Mouse (Mus musculus): ENCODE measurements around the gene Stoml1. TPM values are rescaled to one million over a fixed set of nuclear protein-coding genes. Genes with fewer than 3 reads are reported as not detected.

Stoml1 gene
- polyA plus RNA-seq, 2 experiments, result 28.7 to 47.2 TPM

DNA sequence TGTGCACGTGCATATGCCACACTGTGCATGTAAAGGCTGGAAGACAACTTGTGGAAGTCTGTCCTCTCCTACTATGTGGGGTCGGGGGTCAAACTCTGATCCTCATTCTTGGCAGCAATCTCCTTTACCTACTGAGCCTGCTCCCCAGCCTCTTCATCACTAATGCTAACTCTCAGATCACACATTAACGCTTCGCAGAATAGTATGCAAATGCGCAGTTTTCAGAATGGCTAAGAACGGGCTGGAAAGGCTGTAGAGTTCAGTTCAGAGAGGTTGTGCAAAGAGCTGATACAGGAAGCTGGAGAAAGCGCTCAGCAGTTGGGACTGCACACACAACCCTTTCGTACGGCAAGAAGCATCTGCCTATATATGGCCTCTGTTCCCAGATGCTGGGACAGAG, 19.9 kb downstream of the Stoml1 start:
- 72% methylated on average over 9 of the region's 9 CpGs for WGBS
- Histone ChIP-seq H3K27me3 (ENCODE audit: control insufficient read depth, insufficient read depth, low read length) (no peaks in the 10 kb centered on the region), H3K4me1 (ENCODE audit: control insufficient read depth, insufficient read depth, low read length) (peaks cover 18% of the 10 kb centered on the region), H3K27ac (replicated peaks; ENCODE audit: low read depth, low read length) (no peak overlapping the region), H3K36me3 (ENCODE audit: control insufficient read depth, insufficient read depth, low read length) (no peaks in the 10 kb centered on the region), H3K4me3 (replicated peaks; ENCODE audit: low read length) (no peak overlapping the region), H3K9me3 (ENCODE audit: control insufficient read depth, low read length) (no peaks in the 10 kb centered on the region), H3K9ac (ENCODE audit: low read depth, low read length, severe bottlenecking) (no peak overlapping the region), H3K4me2 (replicated peaks; ENCODE audit: low read depth, low read length, severe bottlenecking) (no peak overlapping the region)
- DNase-seq (ENCODE audit: low spot score) (no peak), ATAC-seq (ENCODE audit: low FRiP score, low read depth) (no peak)
- TF ChIP-seq POLR2A (IDR thresholded peaks at IDR 0.05; ENCODE audit: borderline replicate concordance, extremely low read depth, insufficient read depth, insufficient read length), result no peak

DNA sequence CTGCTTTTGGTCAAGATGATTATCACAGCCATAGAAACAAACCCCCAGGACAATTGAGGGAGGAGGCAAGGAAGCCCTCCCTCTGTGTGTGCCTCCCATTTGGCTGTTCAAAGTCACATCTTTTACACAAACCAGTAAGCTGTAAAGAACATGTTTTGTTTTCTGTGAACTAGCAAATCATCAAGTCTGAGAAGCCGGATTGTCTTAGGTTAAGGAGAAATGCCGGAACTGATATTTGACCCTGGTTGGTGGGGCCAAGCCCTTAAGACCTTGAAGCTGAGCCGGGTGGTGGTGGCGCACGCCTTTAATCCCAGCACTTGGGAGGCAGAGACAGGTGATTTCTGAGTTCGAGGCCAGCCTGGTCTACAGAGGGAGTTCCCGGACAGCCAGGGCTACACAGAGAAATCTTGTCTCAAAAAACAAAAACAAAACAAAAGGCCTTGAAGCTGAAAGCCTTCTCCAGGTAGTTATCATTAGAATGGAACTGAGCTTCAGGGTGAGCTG, 21.2 kb downstream of the Stoml1 start:
- Histone ChIP-seq H3K27me3 (ENCODE audit: control insufficient read depth, insufficient read depth, low read length) (no peaks in the 10 kb centered on the region), H3K36me3 (ENCODE audit: control insufficient read depth, insufficient read depth, low read length) (no peaks in the 10 kb centered on the region), H3K4me1 (ENCODE audit: control insufficient read depth, insufficient read depth, low read length) (peaks cover 18% of the 10 kb centered on the region), H3K4me2 (replicated peaks; ENCODE audit: low read depth, low read length, severe bottlenecking) (no peak overlapping the region), H3K4me3 (replicated peaks; ENCODE audit: low read length) (no peak overlapping the region), H3K9ac (ENCODE audit: low read depth, low read length, severe bottlenecking) (no peak overlapping the region), H3K9me3 (ENCODE audit: control insufficient read depth, low read length) (no peaks in the 10 kb centered on the region), H3K27ac (replicated peaks; ENCODE audit: low read depth, low read length) (peak overlapping the region; percentile 73; the same call in 1 of the 2 replicates)
- ATAC-seq (ENCODE audit: low FRiP score, low read depth) (no peak), DNase-seq (ENCODE audit: low spot score) (no peak)
- 76% methylated on average over 7 of the region's 7 CpGs for WGBS
- no peak for TF ChIP-seq POLR2A (IDR thresholded peaks at IDR 0.05; ENCODE audit: borderline replicate concordance, extremely low read depth, insufficient read depth, insufficient read length)

DNA sequence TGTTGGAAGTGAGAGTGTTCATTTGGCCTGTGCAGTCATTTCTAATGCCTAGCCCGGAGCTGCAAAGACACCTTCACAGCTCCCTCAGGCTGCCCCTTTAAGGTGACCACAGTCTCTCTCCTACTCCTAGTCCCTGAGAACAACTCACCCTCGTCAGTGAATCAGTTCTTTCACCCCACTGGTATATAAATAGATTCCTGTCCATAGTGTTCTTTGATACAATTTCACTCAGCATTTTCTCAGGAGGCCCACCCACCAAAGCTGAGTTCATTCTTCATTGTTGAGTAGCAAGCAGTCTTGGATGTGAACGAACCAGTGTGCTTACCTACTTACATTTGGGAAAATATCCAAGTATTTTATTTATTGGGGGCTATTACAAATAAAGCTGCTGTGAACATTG, 21.7 kb downstream of the Stoml1 start:
- Histone ChIP-seq H3K4me3 (replicated peaks; ENCODE audit: low read length) (no peak overlapping the region), H3K9me3 (ENCODE audit: control insufficient read depth, low read length) (no peaks in the 10 kb centered on the region), H3K27ac (replicated peaks; ENCODE audit: low read depth, low read length) (peak overlapping the region; percentile 73), H3K9ac (ENCODE audit: low read depth, low read length, severe bottlenecking) (no peak overlapping the region), H3K4me2 (replicated peaks; ENCODE audit: low read depth, low read length, severe bottlenecking) (no peak overlapping the region), H3K4me1 (ENCODE audit: control insufficient read depth, insufficient read depth, low read length) (peaks cover 18% of the 10 kb centered on the region), H3K27me3 (ENCODE audit: control insufficient read depth, insufficient read depth, low read length) (no peaks in the 10 kb centered on the region), H3K36me3 (ENCODE audit: control insufficient read depth, insufficient read depth, low read length) (no peaks in the 10 kb centered on the region)
- no peak for TF ChIP-seq POLR2A (IDR thresholded peaks at IDR 0.05; ENCODE audit: borderline replicate concordance, extremely low read depth, insufficient read depth, insufficient read length)
- 32% methylated on average over 3 of the region's 3 CpGs for WGBS
- DNase-seq (ENCODE audit: low spot score), result no peak
- ATAC-seq (ENCODE audit: low FRiP score, low read depth), result peak; percentile 27; the same call in 1 of the 2 replicates

DNA sequence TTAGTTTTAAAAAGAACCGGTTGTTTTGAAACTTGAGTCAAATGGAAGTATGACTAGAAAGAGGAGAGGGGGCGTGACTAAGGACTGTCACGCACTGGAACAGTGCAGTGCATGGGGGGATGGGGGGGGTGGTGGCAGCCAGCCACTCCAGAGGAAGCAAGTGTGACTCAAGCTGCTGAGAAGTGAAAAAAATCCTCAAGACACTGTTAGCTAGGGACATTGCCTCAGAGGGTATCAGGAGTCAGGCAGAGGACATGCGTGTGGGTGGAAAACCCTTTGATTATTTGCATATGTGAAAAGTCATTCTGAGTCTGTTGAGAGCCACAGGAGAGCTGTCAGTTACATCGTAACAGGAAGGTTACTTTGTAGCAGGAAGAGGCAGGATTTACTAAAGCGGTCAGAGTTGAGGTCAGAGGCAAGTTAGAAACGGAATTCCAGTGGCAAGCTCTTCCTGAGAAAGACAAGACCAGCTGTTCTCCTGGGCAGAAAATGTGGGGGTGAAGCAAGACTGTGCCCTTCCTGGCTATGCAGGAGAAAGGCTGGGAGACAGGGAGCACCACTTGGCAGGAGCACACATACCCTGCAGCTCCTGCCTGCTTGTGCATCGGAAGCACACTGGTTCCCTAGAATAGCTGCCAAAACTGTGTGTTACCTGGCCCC, 22.3 kb downstream of the Stoml1 start:
- Histone ChIP-seq H3K9me3 (ENCODE audit: control insufficient read depth, low read length) (no peaks in the 10 kb centered on the region), H3K36me3 (ENCODE audit: control insufficient read depth, insufficient read depth, low read length) (no peaks in the 10 kb centered on the region), H3K4me3 (replicated peaks; ENCODE audit: low read length) (no peak overlapping the region), H3K27me3 (ENCODE audit: control insufficient read depth, insufficient read depth, low read length) (no peaks in the 10 kb centered on the region), H3K27ac (replicated peaks; ENCODE audit: low read depth, low read length) (peak overlapping the region; percentile 73), H3K4me1 (ENCODE audit: control insufficient read depth, insufficient read depth, low read length) (peaks cover 18% of the 10 kb centered on the region), H3K9ac (ENCODE audit: low read depth, low read length, severe bottlenecking) (peak overlapping the region; percentile 8; the same call in 1 of the 2 replicates), H3K4me2 (replicated peaks; ENCODE audit: low read depth, low read length, severe bottlenecking) (peak overlapping the region; percentile 15)
- TF ChIP-seq POLR2A (IDR thresholded peaks at IDR 0.05; ENCODE audit: borderline replicate concordance, extremely low read depth, insufficient read depth, insufficient read length), result no peak
- 7% methylated on average over 8 of the region's 8 CpGs for WGBS
- peak; percentile 78 for DNase-seq (ENCODE audit: low spot score)
- ATAC-seq (ENCODE audit: low FRiP score, low read depth), result peak; percentile 83

DNA sequence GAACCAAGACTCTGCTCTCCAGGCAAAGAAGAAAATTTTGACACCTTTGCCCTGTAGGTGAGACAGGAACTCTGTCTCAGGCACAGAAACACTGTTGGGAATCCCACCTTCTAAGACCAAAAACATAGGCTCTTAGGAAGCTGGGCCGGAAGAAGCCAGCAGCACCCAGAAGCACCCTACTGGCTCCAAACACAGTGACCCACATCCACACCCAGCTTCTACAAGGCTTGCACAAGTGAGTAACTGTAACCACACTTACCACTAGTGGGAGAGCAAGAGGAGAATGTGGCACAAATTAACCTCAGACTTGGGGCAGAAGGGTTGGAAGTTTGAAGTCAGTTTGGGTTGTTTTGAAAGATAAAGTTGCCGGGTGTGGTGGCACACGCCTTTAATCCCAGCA, 22.8 kb downstream of the Stoml1 start:
- Histone ChIP-seq H3K9me3 (ENCODE audit: control insufficient read depth, low read length) (no peaks in the 10 kb centered on the region), H3K9ac (ENCODE audit: low read depth, low read length, severe bottlenecking) (peak overlapping the region; percentile 8; the same call in 1 of the 2 replicates), H3K27me3 (ENCODE audit: control insufficient read depth, insufficient read depth, low read length) (no peaks in the 10 kb centered on the region), H3K4me1 (ENCODE audit: control insufficient read depth, insufficient read depth, low read length) (peaks cover 18% of the 10 kb centered on the region), H3K27ac (replicated peaks; ENCODE audit: low read depth, low read length) (peak overlapping the region; percentile 73), H3K4me2 (replicated peaks; ENCODE audit: low read depth, low read length, severe bottlenecking) (peak overlapping the region; percentile 15; the same call in 1 of the 2 replicates), H3K4me3 (replicated peaks; ENCODE audit: low read length) (no peak overlapping the region), H3K36me3 (ENCODE audit: control insufficient read depth, insufficient read depth, low read length) (no peaks in the 10 kb centered on the region)
- no peak for TF ChIP-seq POLR2A (IDR thresholded peaks at IDR 0.05; ENCODE audit: borderline replicate concordance, extremely low read depth, insufficient read depth, insufficient read length)
- no peak for DNase-seq (ENCODE audit: low spot score)
- whole genome bisulfite sequencing, result 68% methylated on average over 3 of the region's 3 CpGs
- ATAC-seq (ENCODE audit: low FRiP score, low read depth), result no peak

Data from limb, embryonic 14.5 days (tissue).